Mouse (Mus musculus): ENCODE results near the gene Dip2b.

DNA sequence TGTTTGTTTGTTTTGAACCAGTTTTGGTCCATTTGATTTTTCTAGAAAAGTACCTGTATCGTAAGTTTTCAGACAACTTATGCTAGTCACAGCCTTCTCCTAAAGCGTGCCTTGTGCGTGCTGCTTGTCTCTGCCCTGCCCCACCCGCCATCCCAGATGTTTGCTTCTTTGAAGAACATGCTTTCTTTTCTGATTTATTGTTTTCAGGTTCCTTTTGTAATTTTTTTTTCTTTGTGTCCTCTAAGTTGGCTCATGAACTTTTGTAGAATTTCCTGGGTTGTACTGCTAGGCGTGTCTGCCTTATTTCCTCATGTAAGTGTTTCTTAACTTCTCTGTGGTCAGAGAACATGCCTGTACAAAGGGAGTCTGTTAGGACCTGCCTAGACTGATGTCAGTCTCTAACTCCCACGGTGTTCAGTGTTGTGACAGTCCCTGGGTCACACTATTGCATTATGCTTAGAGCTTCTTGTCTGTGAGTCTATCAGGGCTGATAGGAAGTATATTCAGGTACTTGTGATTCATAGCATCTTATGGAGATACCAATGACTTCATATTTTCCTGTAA is 80.8 kb downstream of the Dip2b start:
- no peak for TF ChIP-seq POLR2A (IDR thresholded peaks at IDR 0.05; ENCODE audit: insufficient read depth, low read length)
- TF ChIP-seq CTCF (IDR thresholded peaks at IDR 0.05; ENCODE audit: low read depth, low read length), result no peak

All from ES-Bruce4 (cell line).